Mouse (Mus musculus) adrenal gland, adult 18-20 months (tissue): ENCODE data around the gene Mark1. TPM values are rescaled to one million over a fixed set of nuclear protein-coding genes. Genes with fewer than 3 reads are reported as not detected.
A peak's percentile ranks its signal among the peaks of the same experiment; 100 is the strongest.

Experiments
- DNase-seq, 2 experiments: peaks; one replicate each; pipeline ENCODE4 v3.0.0; 2021 to 2022; ENCODE audit warnings: low spot score in 2 of 2
- total RNA-seq, 2 experiments: library from RNA; stranded (reverse); gene quantifications; 1 replicate in 1 of 2; 2 replicates in 1 of 2; pipeline ENCODE4 v1.2.3; 2021

Gene Mark1
- total RNA-seq, 2 experiments from 2014 or later = 5.7 to 6.5 TPM

GRCm38 (mm10) chr1:184903697-184904096 lies 95.7 kb downstream of the Mark1 start:
- DNase-seq = no peak

- DNase-seq = no peak
Observed at GRCm38 (mm10) chr1:184902886-184903285, 96.5 kb downstream of the Mark1 start.

- no peak for DNase-seq
Observed at GRCm38 (mm10) chr1:184897350-184897749, 102.0 kb downstream of the Mark1 start.

- no peak for DNase-seq
Observed at GRCm38 (mm10) chr1:184891998-184892397, 107.4 kb downstream of the Mark1 start.

GRCm38 (mm10) chr1:184889454-184889853 lies 109.9 kb downstream of the Mark1 start:
- no peak for DNase-seq

GRCm38 (mm10) chr1:184886160-184886559 lies 113.2 kb downstream of the Mark1 start:
- no peak for DNase-seq

- peak; percentile 53 to 76 for DNase-seq
Observed at GRCm38 (mm10) chr1:184882281-184883268, 116.8 kb downstream of the Mark1 start, which contains the start of gene C130074G19Rik. TSS of gene C130074G19Rik (minus strand) at chr1:184883218.

GRCm38 (mm10) chr1:184881861-184882260 lies 117.5 kb downstream of the Mark1 start:
- DNase-seq = no peak

- no peak for DNase-seq
Observed at GRCm38 (mm10) chr1:184881211-184881610, 118.2 kb downstream of the Mark1 start.

GRCm38 (mm10) chr1:184878860-184879259 lies 120.5 kb downstream of the Mark1 start:
- no peak for DNase-seq

- no peak for DNase-seq
Observed at GRCm38 (mm10) chr1:184877306-184877705, 122.1 kb downstream of the Mark1 start.

- DNase-seq = no peak
Observed at GRCm38 (mm10) chr1:184873910-184874309, 125.5 kb downstream of the Mark1 start.

GRCm38 (mm10) chr1:184872069-184872819 lies 127.1 kb downstream of the Mark1 start:
- no peak for DNase-seq

- DNase-seq = no peak
Observed at GRCm38 (mm10) chr1:184871506-184871905, 127.9 kb downstream of the Mark1 start.

GRCm38 (mm10) chr1:184870646-184871385 lies 128.6 kb downstream of the Mark1 start:
- no peak for DNase-seq

- DNase-seq = peak; percentile 32 to 46
Observed at GRCm38 (mm10) chr1:184869939-184870565, 129.3 kb downstream of the Mark1 start.

- no peak for DNase-seq
Observed at GRCm38 (mm10) chr1:184867640-184868120, 131.7 kb downstream of the Mark1 start.

- DNase-seq = no peak
Observed at GRCm38 (mm10) chr1:184864381-184864801, 135.0 kb downstream of the Mark1 start.

- no peak for DNase-seq
Observed at GRCm38 (mm10) chr1:184862636-184863035, 136.7 kb downstream of the Mark1 start.

GRCm38 (mm10) chr1:184861551-184861950 lies 137.8 kb downstream of the Mark1 start:
- DNase-seq = no peak
